Mouse (Mus musculus): ENCODE data around the gene Rgs2. TPM values are rescaled to one million over a fixed set of nuclear protein-coding genes. Genes with fewer than 3 reads are reported as not detected.

The Rgs2 gene
- total and polyA plus RNA-seq, 2 experiments from 2014 or later: 7.7 to 45.8 TPM

DNA sequence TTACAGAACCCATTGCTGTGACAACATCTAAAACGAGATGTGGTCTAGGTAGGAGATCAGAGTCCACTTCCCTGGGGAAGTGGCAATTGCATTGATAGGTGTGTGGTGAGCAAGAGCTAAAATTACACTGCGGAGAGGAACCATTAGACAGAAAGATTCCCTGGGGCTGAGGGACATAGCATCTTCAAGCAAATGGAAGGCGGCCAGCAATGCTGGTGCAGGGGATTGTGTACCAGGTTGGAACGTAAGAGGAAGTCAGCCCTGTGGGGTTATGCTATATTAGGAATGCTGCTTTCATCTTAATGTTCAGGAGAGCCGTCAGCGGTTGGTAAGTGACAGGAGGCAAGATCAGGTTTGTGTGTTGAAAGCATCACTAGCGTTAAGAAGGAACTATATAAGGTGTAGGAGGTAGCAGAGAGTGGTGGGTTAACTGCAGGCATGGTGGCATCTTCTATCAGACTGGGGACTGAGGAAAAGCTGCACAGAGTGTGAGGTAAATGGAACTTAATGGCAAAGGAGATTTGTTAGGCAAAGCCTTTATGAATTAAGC lies 4.5 kb downstream of the Rgs2 start:
- Histone ChIP-seq H3K9me3 (replicated peaks; ENCODE audit: control insufficient read depth, low read length) (no peaks in the 10 kb centered on the region), H3K4me3 (ENCODE audit: low read depth, low read length) (no peak overlapping the region), H3K27ac (ENCODE audit: low read depth) (no peak overlapping the region), H3K27me3 (ENCODE audit: control insufficient read depth, insufficient read depth, low read length) (no peaks in the 10 kb centered on the region), H3K36me3 (replicated peaks; ENCODE audit: control insufficient read depth, insufficient read depth, low read length) (peaks cover 20% of the 10 kb centered on the region), H3K4me1 (ENCODE audit: control insufficient read depth, insufficient read depth) (peaks cover 13% of the 10 kb centered on the region; the same call in 1 of the 2 replicates), H3K9ac (replicated peaks; ENCODE audit: low read depth, low read length) (no peak overlapping the region), H3K4me2 (ENCODE audit: low read depth, low read length) (no peak overlapping the region)
- 33% methylated on average over 7 of the region's 7 CpGs for WGBS
- ATAC-seq (ENCODE audit: insufficient read depth, low read depth): no peak
- DNase-seq (ENCODE audit: low spot score): no peak
- TF ChIP-seq EP300 (IDR thresholded peaks at IDR 0.05; ENCODE audit: low read depth): no peak
- no peak for TF ChIP-seq CTCF (IDR thresholded peaks at IDR 0.05; ENCODE audit: low read depth)

DNA sequence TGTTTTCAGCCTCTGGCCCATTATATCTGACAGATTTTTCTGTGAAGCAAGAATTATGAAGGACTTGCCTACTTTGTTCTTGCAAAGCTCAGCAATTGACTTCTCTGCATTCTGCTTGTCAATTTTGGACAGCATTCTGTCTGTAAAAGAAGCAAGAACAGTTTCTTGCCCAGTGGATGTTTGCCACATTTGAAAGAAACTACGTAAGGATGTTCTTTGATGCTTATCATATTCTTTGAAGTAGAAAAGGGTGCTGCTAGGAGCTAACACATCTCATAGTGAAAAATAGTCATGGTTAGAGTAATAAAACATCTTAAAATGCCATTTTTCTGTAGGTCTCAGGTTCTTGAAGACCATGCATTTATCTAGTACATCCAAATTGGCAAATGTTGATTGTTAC lies 10.9 kb downstream of the Rgs2 start:
- TF ChIP-seq EP300 (IDR thresholded peaks at IDR 0.05; ENCODE audit: low read depth) (no peak), CTCF (IDR thresholded peaks at IDR 0.05; ENCODE audit: low read depth) (no peak)
- H3K36me3 ChIP-seq (replicated peaks; ENCODE audit: control insufficient read depth, insufficient read depth, low read length): no peaks in the 10 kb centered on the region
- H3K9me3 ChIP-seq (replicated peaks; ENCODE audit: control insufficient read depth, low read length): no peaks in the 10 kb centered on the region
- no peaks in the 10 kb centered on the region for H3K4me1 ChIP-seq (ENCODE audit: control insufficient read depth, insufficient read depth)
- no peaks in the 10 kb centered on the region for H3K27me3 ChIP-seq (ENCODE audit: control insufficient read depth, insufficient read depth, low read length)
- H3K27ac ChIP-seq (ENCODE audit: low read depth): no peak overlapping the region
- 69% methylated on average over 1 of the region's 1 CpGs for WGBS
- H3K4me3 ChIP-seq (ENCODE audit: low read depth, low read length): no peak overlapping the region
- ATAC-seq (ENCODE audit: insufficient read depth, low read depth) (no peak), DNase-seq (ENCODE audit: low spot score) (no peak)
- no peak overlapping the region for H3K4me2 ChIP-seq (ENCODE audit: low read depth, low read length)
- no peak overlapping the region for H3K9ac ChIP-seq (replicated peaks; ENCODE audit: low read depth, low read length)

DNA sequence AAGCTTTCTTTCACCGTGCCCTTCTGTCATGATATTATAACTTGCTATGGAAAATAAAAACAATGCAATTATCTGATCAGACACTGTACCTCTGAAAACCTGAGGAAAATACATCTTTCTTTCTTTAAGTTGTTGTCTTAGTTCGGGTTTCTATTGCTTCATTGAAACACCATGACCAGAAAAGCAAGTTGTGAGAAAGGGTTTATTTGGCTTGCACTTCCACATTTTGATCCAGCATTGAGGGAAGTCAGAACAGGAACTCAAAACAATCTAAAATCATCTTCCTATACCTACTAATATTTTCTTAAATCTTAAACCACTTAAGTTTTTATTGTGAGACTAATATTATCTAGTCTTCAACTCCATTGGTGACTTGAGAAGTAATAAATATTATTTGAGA lies 11.4 kb downstream of the Rgs2 start:
- H3K9me3 ChIP-seq (replicated peaks; ENCODE audit: control insufficient read depth, low read length): no peaks in the 10 kb centered on the region
- DNase-seq (ENCODE audit: low spot score): no peak
- WGBS: 60% methylated on average over 2 of the region's 2 CpGs
- H3K4me3 ChIP-seq (ENCODE audit: low read depth, low read length): no peak overlapping the region
- no peak for ATAC-seq (ENCODE audit: insufficient read depth, low read depth)
- H3K27me3 ChIP-seq (ENCODE audit: control insufficient read depth, insufficient read depth, low read length): no peaks in the 10 kb centered on the region
- no peak overlapping the region for H3K27ac ChIP-seq (ENCODE audit: low read depth)
- H3K4me1 ChIP-seq (ENCODE audit: control insufficient read depth, insufficient read depth): no peaks in the 10 kb centered on the region
- TF ChIP-seq CTCF (IDR thresholded peaks at IDR 0.05; ENCODE audit: low read depth) (no peak), EP300 (IDR thresholded peaks at IDR 0.05; ENCODE audit: low read depth) (no peak)
- H3K4me2 ChIP-seq (ENCODE audit: low read depth, low read length): no peak overlapping the region
- H3K9ac ChIP-seq (replicated peaks; ENCODE audit: low read depth, low read length): no peak overlapping the region
- H3K36me3 ChIP-seq (replicated peaks; ENCODE audit: control insufficient read depth, insufficient read depth, low read length): no peaks in the 10 kb centered on the region

DNA sequence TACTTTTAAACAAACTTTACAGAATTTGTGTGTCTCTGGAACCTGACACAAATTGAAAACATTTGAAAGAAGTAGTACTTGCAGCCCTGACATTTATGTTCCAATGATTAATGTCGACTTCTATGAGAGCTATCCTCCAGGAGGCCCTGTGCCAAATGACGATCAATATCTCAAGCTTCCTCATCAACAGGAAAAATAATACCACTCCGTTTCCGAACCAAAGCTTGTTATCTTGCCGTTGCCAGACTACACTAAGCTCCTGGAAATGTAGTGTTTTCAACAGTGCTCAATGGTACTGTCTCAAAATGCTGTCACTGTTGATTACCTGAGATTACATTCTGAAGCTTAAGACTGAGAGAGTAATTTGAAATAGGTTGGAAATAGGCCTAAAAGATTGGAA lies 13.7 kb downstream of the Rgs2 start:
- no peak for ATAC-seq (ENCODE audit: insufficient read depth, low read depth)
- H3K9me3 ChIP-seq (replicated peaks; ENCODE audit: control insufficient read depth, low read length): no peaks in the 10 kb centered on the region
- H3K9ac ChIP-seq (replicated peaks; ENCODE audit: low read depth, low read length): no peak overlapping the region
- DNase-seq (ENCODE audit: low spot score): no peak
- TF ChIP-seq EP300 (IDR thresholded peaks at IDR 0.05; ENCODE audit: low read depth) (no peak), CTCF (IDR thresholded peaks at IDR 0.05; ENCODE audit: low read depth) (no peak)
- H3K27ac ChIP-seq (ENCODE audit: low read depth): no peak overlapping the region
- 56% methylated on average over 5 of the region's 5 CpGs for WGBS
- H3K36me3 ChIP-seq (replicated peaks; ENCODE audit: control insufficient read depth, insufficient read depth, low read length): no peaks in the 10 kb centered on the region
- no peaks in the 10 kb centered on the region for H3K27me3 ChIP-seq (ENCODE audit: control insufficient read depth, insufficient read depth, low read length)
- no peak overlapping the region for H3K4me2 ChIP-seq (ENCODE audit: low read depth, low read length)
- no peak overlapping the region for H3K4me3 ChIP-seq (ENCODE audit: low read depth, low read length)
- H3K4me1 ChIP-seq (ENCODE audit: control insufficient read depth, insufficient read depth): no peaks in the 10 kb centered on the region

DNA sequence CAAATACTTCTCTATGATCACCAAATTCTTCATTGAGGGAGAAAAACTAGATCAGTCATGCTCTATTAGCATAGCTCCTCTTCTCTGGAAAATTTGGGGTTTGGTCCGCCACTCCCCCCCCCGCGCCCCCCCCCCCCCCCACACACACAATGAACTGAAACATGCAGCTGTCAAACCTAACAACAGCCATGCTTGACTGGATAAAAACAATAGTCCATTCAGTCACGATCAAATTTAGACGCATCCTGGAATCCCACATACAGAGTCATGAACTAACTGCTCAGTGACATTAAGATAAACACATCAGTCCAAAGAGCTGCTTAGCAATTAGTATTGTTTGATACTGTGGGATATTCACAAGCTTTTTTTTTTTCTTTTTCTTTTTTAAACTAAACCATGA lies 14.2 kb downstream of the Rgs2 start:
- no peaks in the 10 kb centered on the region for H3K4me1 ChIP-seq (ENCODE audit: control insufficient read depth, insufficient read depth)
- no peak overlapping the region for H3K9ac ChIP-seq (replicated peaks; ENCODE audit: low read depth, low read length)
- no peak overlapping the region for H3K27ac ChIP-seq (ENCODE audit: low read depth)
- ATAC-seq (ENCODE audit: insufficient read depth, low read depth) (no peak), DNase-seq (ENCODE audit: low spot score) (no peak)
- H3K9me3 ChIP-seq (replicated peaks; ENCODE audit: control insufficient read depth, low read length): no peaks in the 10 kb centered on the region
- no peaks in the 10 kb centered on the region for H3K27me3 ChIP-seq (ENCODE audit: control insufficient read depth, insufficient read depth, low read length)
- no peak overlapping the region for H3K4me2 ChIP-seq (ENCODE audit: low read depth, low read length)
- WGBS: 42% methylated on average over 5 of the region's 5 CpGs
- H3K36me3 ChIP-seq (replicated peaks; ENCODE audit: control insufficient read depth, insufficient read depth, low read length): no peaks in the 10 kb centered on the region
- TF ChIP-seq EP300 (IDR thresholded peaks at IDR 0.05; ENCODE audit: low read depth) (no peak), CTCF (IDR thresholded peaks at IDR 0.05; ENCODE audit: low read depth) (no peak)
- H3K4me3 ChIP-seq (ENCODE audit: low read depth, low read length): no peak overlapping the region

DNA sequence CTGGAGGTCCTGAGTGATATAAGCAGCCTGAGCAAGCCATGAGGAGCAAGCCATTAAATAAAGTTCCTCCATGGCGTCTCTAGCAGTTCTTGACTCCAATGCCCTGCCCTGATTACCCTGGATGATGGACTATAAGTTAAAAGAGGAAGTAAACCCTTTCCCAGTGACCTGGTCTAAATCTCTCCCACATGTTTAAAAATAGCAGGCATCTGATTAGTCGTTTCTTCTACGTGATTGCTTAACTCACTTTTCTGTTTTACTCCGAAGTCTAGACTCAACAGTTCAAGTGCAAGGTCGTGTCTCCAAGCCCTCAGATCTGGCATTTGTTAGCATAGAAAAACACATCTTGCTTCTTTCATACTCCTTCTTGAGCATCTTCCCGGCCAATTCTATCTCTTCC lies 15.2 kb downstream of the Rgs2 start:
- no peaks in the 10 kb centered on the region for H3K9me3 ChIP-seq (replicated peaks; ENCODE audit: control insufficient read depth, low read length)
- H3K36me3 ChIP-seq (replicated peaks; ENCODE audit: control insufficient read depth, insufficient read depth, low read length): no peaks in the 10 kb centered on the region
- no peak overlapping the region for H3K4me3 ChIP-seq (ENCODE audit: low read depth, low read length)
- H3K9ac ChIP-seq (replicated peaks; ENCODE audit: low read depth, low read length): no peak overlapping the region
- no peak overlapping the region for H3K27ac ChIP-seq (ENCODE audit: low read depth)
- no peak overlapping the region for H3K4me2 ChIP-seq (ENCODE audit: low read depth, low read length)
- WGBS: 40% methylated on average over 6 of the region's 6 CpGs
- no peaks in the 10 kb centered on the region for H3K27me3 ChIP-seq (ENCODE audit: control insufficient read depth, insufficient read depth, low read length)
- H3K4me1 ChIP-seq (ENCODE audit: control insufficient read depth, insufficient read depth): no peaks in the 10 kb centered on the region
- ATAC-seq (ENCODE audit: insufficient read depth, low read depth) (no peak), DNase-seq (ENCODE audit: low spot score) (no peak)
- TF ChIP-seq EP300 (IDR thresholded peaks at IDR 0.05; ENCODE audit: low read depth): no peak
- no peak for TF ChIP-seq CTCF (IDR thresholded peaks at IDR 0.05; ENCODE audit: low read depth)

Measured in heart, postnatal 0 days (tissue).